Mouse (Mus musculus) cerebellum, adult (tissue): ENCODE measurements at regions not wholly inside any gene's neighbourhood (a gene's known extent, or its start where the extent isn't known, plus 50 kb on each side); places are given as distances from the start of the nearest gene placed in this dataset.
"Not testable (repeated sequence)": the region's sequence is repeated elsewhere in the genome, so short reads cannot be mapped to it uniquely, and the experiment has no call there.

Experiments
- ATAC-seq: cut with Nextera tagmentation; 2 replicates; pipeline ENCODE4 v1.9.2; 2017; ENCODE audit warnings: mild to moderate bottlenecking, moderate library complexity, mixed read lengths; ENCODE audit not compliant: insufficient number of reproducible peaks, low FRiP score, low TSS enrichment

- ATAC-seq = no peak
Observed at GRCm38 (mm10) chr2:181930037-181930436, 60.9 kb upstream of the Gm14496 start.

- ATAC-seq = not testable (repeated sequence)
Observed at GRCm38 (mm10) chr2:181930538-181930937, 60.4 kb upstream of the Gm14496 start.

- ATAC-seq = peak; percentile 74; the same call in 1 of the 2 replicates
Observed at GRCm38 (mm10) chr2:181931077-181931815, 59.7 kb upstream of the Gm14496 start.

GRCm38 (mm10) chr2:181931918-181932605 lies 58.9 kb upstream of the Gm14496 start:
- no peak for ATAC-seq
